Mouse (Mus musculus) ES-Bruce4 (cell line): ENCODE results near the gene Polm.
A peak's percentile ranks its signal among the peaks of the same experiment; 100 is the strongest.

Experiments
- CTCF ChIP-seq: IDR thresholded peaks from one replicate; pipeline ENCODE4 v1.8.1; 2011; ENCODE audit warnings: low read depth, low read length
- EP300 ChIP-seq: IDR thresholded peaks from 2 replicates; pipeline ENCODE4 v1.6.1; 2011; ENCODE audit warnings: low read depth, low read length; ENCODE audit not compliant: insufficient read depth

GRCm38 (mm10) chr11:5797371-5797770, 40.4 kb downstream of the Polm start:
- peak; percentile 22 for TF ChIP-seq CTCF
- TF ChIP-seq EP300 = no peak
